9 mouse cellular contexts compared by ENCODE assay signal in genomic region chr8:120231870-120232269, GRCm38 (mm10). TPM values are rescaled to one million over a fixed set of nuclear protein-coding genes. Genes with fewer than 3 reads are reported as not detected.
DNase-seq lines count a peak whose midpoint lies in the region; ATAC-seq and TF ChIP-seq lines count a peak whose summit lies in the region.
"Had no signal": no experiment of that assay in that cellular context is flagged by ENCODE, and none has a peak within 500 bp of the region (broad histone marks: within the 10 kb centered on the region; RNA-seq: fewer than 3 reads in every experiment).

No protein-coding gene starts in this region.

- no peak overlapping the region for H3K4me3 ChIP-seq in C2C12 (ENCODE audit: insufficient read depth, poor library complexity, severe bottlenecking)
- no peak overlapping the region for H3K4me3 ChIP-seq in heart, embryonic 14.5 days (ENCODE audit: control insufficient read depth in 1 of 2, insufficient read depth in 1 of 2, low read depth in 1 of 2, low read length in 2 of 2)
- H3K4me3 ChIP-seq in limb, embryonic 15.5 days: peak overlapping the region; percentile 69

- no peak for TF ChIP-seq CTCF in C2C12 (IDR thresholded peaks at IDR 0.05; ENCODE audit: control insufficient read depth, insufficient read depth, insufficient read length)

- no peaks in the 10 kb centered on the region for H3K27me3 ChIP-seq in C2C12 (ENCODE audit: control insufficient read depth, insufficient read depth, insufficient read length)
- peaks cover 13% of the 10 kb centered on the region for H3K27me3 ChIP-seq in heart, embryonic 14.5 days (ENCODE audit: control insufficient read depth, insufficient read depth, low read length)
- H3K27me3 ChIP-seq in limb, embryonic 15.5 days: 0 out of 2 replicates have a peak, but pooled peaks cover 8% of the 10 kb centered on the region

- H3ac ChIP-seq in C2C12 (ENCODE audit: control insufficient read depth, insufficient read length, low read depth): peak overlapping the region; percentile 36

- no peak overlapping the region for H3K27ac ChIP-seq in heart, embryonic 14.5 days (replicated peaks in 1 of 2; ENCODE audit: control insufficient read depth in 1 of 2, insufficient read depth in 1 of 2, low read depth in 2 of 2, low read length in 2 of 2)
- H3K27ac ChIP-seq in limb, embryonic 15.5 days: no peak overlapping the region

- peaks cover 78% of the 10 kb centered on the region for H3K79me2 ChIP-seq in C2C12 (ENCODE audit: control insufficient read depth, insufficient read depth)

- H3K9ac ChIP-seq in heart, embryonic 14.5 days (ENCODE audit: low read length): no peak overlapping the region; the same call in 1 of the 2 replicates
- H3K9ac ChIP-seq in limb, embryonic 15.5 days: no peak overlapping the region

- H3K9me3 ChIP-seq in heart, embryonic 14.5 days (ENCODE audit: control insufficient read depth, low read length): no peaks in the 10 kb centered on the region
- H3K9me3 ChIP-seq in limb, embryonic 15.5 days: no peaks in the 10 kb centered on the region

- peak; percentile 42 for DNase-seq in adrenal gland, postnatal 10 days
- no peak for DNase-seq in adrenal gland, adult 2 months
- DNase-seq in thymus, postnatal 25 days: no peak
- no peak for DNase-seq in kidney, postnatal 25 days
- no peak for DNase-seq in left cerebral cortex, adult 18-20 months (ENCODE audit: low spot score in 2 of 2)

- H3K36me3 ChIP-seq in C2C12 (ENCODE audit: control insufficient read depth, insufficient read depth): peaks cover 32% of the 10 kb centered on the region
- no peaks in the 10 kb centered on the region for H3K36me3 ChIP-seq in heart, embryonic 14.5 days (ENCODE audit: control insufficient read depth, insufficient read depth, low read length)
- H3K36me3 ChIP-seq in limb, embryonic 15.5 days: peaks cover 10% of the 10 kb centered on the region; the same call in 1 of the 2 replicates

- peaks cover 36 to 55% of the 10 kb centered on the region in 2 experiments for H3K4me1 ChIP-seq in heart, embryonic 14.5 days (ENCODE audit: control insufficient read depth in 2 of 2, insufficient read depth in 2 of 2, low read length in 2 of 2)
- H3K4me1 ChIP-seq in limb, embryonic 15.5 days: peaks cover 79% of the 10 kb centered on the region

- no peak for ATAC-seq in heart, embryonic 14.5 days (ENCODE audit: insufficient number of reproducible peaks, insufficient read depth, low FRiP score, low read depth)
- no peak for ATAC-seq in limb, embryonic 15.5 days (ENCODE audit: insufficient number of reproducible peaks, low FRiP score, low TSS enrichment, low read depth)

- H3K79me3 ChIP-seq in C2C12 (ENCODE audit: low read depth): peaks cover 54% of the 10 kb centered on the region

- H3K4me2 ChIP-seq in heart, embryonic 14.5 days (ENCODE audit: low read length): peak overlapping the region; percentile 80
- peak overlapping the region; percentile 95 for H3K4me2 ChIP-seq in limb, embryonic 15.5 days

- WGBS in heart, embryonic 14.5 days: 69% methylated on average over 3 of the region's 3 CpGs
- WGBS in limb, embryonic 15.5 days: 49% methylated on average over 3 of the region's 3 CpGs

TF ChIP-seq in C2C12, 6 proteins besides CTCF, POLR2A, EP300 and RAD21:
- TF ChIP-seq MYOD1 (IDR thresholded peaks at IDR 0.05; ENCODE audit: control insufficient read depth, insufficient read length, low read depth) (no peak), MAX (IDR thresholded peaks at IDR 0.05) (no peak), USF1 (IDR thresholded peaks at IDR 0.05; ENCODE audit: low read depth) (no peak), MYOG (IDR thresholded peaks at IDR 0.05; ENCODE audit: control insufficient read depth, extremely low read depth, insufficient read length) (no peak), FOSL1 (IDR thresholded peaks at IDR 0.05; ENCODE audit: insufficient read depth, low read length, poor library complexity, severe bottlenecking) (no peak), CEBPB (IDR thresholded peaks at IDR 0.05; ENCODE audit: low read depth) (no peak)

RNA-seq across cellular contexts. Expression of gene Gse1, which starts 3.6 kb away (rescaled TPM):
- total RNA-seq in adrenal gland, postnatal 10 days (2021): 10 to 100 TPM; 27.2 to 42.9 TPM
- total RNA-seq in adrenal gland, adult 2 months (2021): 10 to 100 TPM; 27.1 to 28.7 TPM
- 42.1 and 46.3 TPM in 2 replicates for polyA plus RNA-seq in adrenal gland, adult 2 months (2012; rRNA removed)
- polyA plus RNA-seq in C2C12 (2012; fragmentation: generic; extraction: Trizol): 15.6 TPM
- polyA plus RNA-seq in heart, embryonic 14.5 days (2014; fragmentation: Nextera tagmentation; extraction: Ambion mirVana): 12.0 and 12.2 TPM in 2 replicates
- polyA plus RNA-seq in limb, embryonic 15.5 days (2015; fragmentation: Nextera tagmentation; extraction: Ambion mirVana): 6.8 and 7.3 TPM in 2 replicates
- 10 to 100 TPM; 79.8 to 90.8 TPM for total RNA-seq in left cerebral cortex, adult 18-20 months (2021)

RNA-seq across cellular contexts. Expression of gene Fam92b, which starts 54.6 kb away (rescaled TPM):
- total RNA-seq in adrenal gland, postnatal 10 days (2021): 1 to 10 TPM in 1 of 2 experiments, under 1 TPM in 1; 0.90 to 1.4 TPM
- 1 to 10 TPM in 1 of 2 experiments, under 1 TPM in 1; 0.61 to 1.4 TPM for total RNA-seq in adrenal gland, adult 2 months (2021)
- 0.95 and 1.7 TPM in 2 replicates for polyA plus RNA-seq in adrenal gland, adult 2 months (2012; rRNA removed)
- polyA plus RNA-seq in C2C12 (2012; fragmentation: generic; extraction: Trizol): not detected
- polyA plus RNA-seq in heart, embryonic 14.5 days (2014; fragmentation: Nextera tagmentation; extraction: Ambion mirVana): not detected in 2 replicates
- not detected in 2 replicates for polyA plus RNA-seq in limb, embryonic 15.5 days (2015; fragmentation: Nextera tagmentation; extraction: Ambion mirVana)
- under 1 TPM in 1 of 2 experiments, not detected in 1; 0.63 TPM for total RNA-seq in left cerebral cortex, adult 18-20 months (2021)
- total RNA-seq: gastrocnemius, adult 8-10 months had no signal
